Mouse (Mus musculus) T-helper 17 cell (primary cell): ENCODE data around the gene Fam208b.

ENCODE experiments used
- in situ Hi-C, 2 experiments: fragments of 300-600 bp; cut with MboI, MseI; formaldehyde crosslinking; loops; 1 replicate in 1 of 2; 2 replicates in 1 of 2; pipeline ENCODE4 v1.15.1; 2025; ENCODE audit warnings: high pct_unique_total_duplicates in 2 of 2

The Fam208b gene

GRCm38 (mm10) chr13:3519994-3520393 lies 90.9 kb downstream of the Fam208b start:
- in situ Hi-C loops, result loop anchor here in 1 of 2 experiments (5.0 kb wide), 1 partner anchor 238 kb away; no protein-coding TSS in a partner anchor

- in situ Hi-C loops, result loop anchor here in 1 of 2 experiments (5.0 kb wide), 1 partner anchor 237 kb away; no protein-coding TSS in a partner anchor
Observed at GRCm38 (mm10) chr13:3519357-3519756, 91.6 kb downstream of the Fam208b start.
